Mouse (Mus musculus) embryonic facial prominence, embryonic 15.5 days (tissue): Measurements from ENCODE around the gene Lkaaear1. TPM values are rescaled to one million over a fixed set of nuclear protein-coding genes. Genes with fewer than 3 reads are reported as not detected.

Experiments
- ATAC-seq: fragments of 200-750 bp; cut with Nextera tagmentation; 2 replicates; pipeline ENCODE4 v1.8.0; 2017; ENCODE audit warnings: low read depth, moderate TSS enrichment; ENCODE audit not compliant: insufficient number of reproducible peaks, low FRiP score, low TSS enrichment
- H3K27ac ChIP-seq: fragments of 300-500 bp; sonication (generic); replicated peaks from 2 replicates; pipeline ENCODE4 v1.5.1; 2015; ENCODE audit warnings: mild to moderate bottlenecking, inconsistent platforms
- H3K27me3 ChIP-seq: fragments of 300-500 bp; sonication (generic); 2 replicates; pipeline ENCODE4 v1.6.1; 2015; ENCODE audit warnings: inconsistent platforms
- H3K36me3 ChIP-seq: fragments of 300-500 bp; sonication (generic); 2 replicates; pipeline ENCODE4 v1.6.1; 2015; ENCODE audit warnings: mild to moderate bottlenecking, inconsistent platforms
- H3K4me1 ChIP-seq: fragments of 300-500 bp; sonication (generic); 2 replicates; pipeline ENCODE4 v1.6.1; 2015; ENCODE audit warnings: inconsistent platforms
- H3K4me2 ChIP-seq: fragments of 300-500 bp; sonication (generic); replicated peaks from 2 replicates; pipeline ENCODE4 v1.6.1; 2015; ENCODE audit warnings: mild to moderate bottlenecking, inconsistent platforms
- H3K4me3 ChIP-seq: fragments of 300-500 bp; sonication (generic); replicated peaks from 2 replicates; pipeline ENCODE4 v1.5.1; 2015; ENCODE audit warnings: mild to moderate bottlenecking, inconsistent platforms
- H3K9ac ChIP-seq: fragments of 300-500 bp; sonication (generic); 2 replicates; pipeline ENCODE4 v1.6.1; 2015; ENCODE audit warnings: inconsistent platforms
- H3K9me3 ChIP-seq: fragments of 300-500 bp; sonication (generic); replicated peaks from 2 replicates; pipeline ENCODE4 v1.6.1; 2016; ENCODE audit warnings: inconsistent platforms
- WGBS: fragments of 180-500 bp; shearing (Covaris S2); methylation state at CpG from one replicate; pipeline ENCODE4 v1.1.7; 2015; 5-methylcytosine and 5-hydroxymethylcytosine counted together
- polyA plus RNA-seq: library from polyadenylated mRNA; unstranded; fragments of >200 nt; fragmentation: Nextera tagmentation; extraction: Ambion mirVana; gene quantifications from 2 replicates; pipeline ENCODE4 v1.2.1, GENCODE M21; 2015

The Lkaaear1 gene
- polyA plus RNA-seq, 1 experiment from 2014 or later: not detected

DNA sequence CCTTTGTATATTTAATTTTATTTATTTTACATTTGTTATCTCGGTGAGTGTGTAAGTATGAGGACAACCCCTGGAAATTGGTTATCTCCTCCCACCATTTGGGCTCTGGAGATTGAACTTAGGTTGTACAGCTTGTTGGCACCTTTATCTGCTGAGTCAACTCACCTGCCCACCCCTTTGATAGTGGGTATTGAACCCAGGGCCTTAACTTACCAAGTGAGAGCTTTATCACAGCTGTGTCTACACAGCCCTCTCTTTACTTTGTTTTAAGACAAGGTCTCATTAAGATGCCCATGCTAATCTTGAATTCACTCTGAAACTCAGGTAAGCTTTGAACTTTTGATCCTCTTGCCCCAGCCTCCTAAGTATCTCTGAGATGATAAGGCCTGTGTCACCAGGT lies 16.3 kb downstream of the Lkaaear1 start:
- 88% methylated on average over 1 of the region's 1 CpGs for WGBS
- H3K4me3 ChIP-seq: no peak overlapping the region
- no peak overlapping the region for H3K27ac ChIP-seq
- no peak for ATAC-seq
- H3K36me3 ChIP-seq: peaks cover 12% of the 10 kb centered on the region
- H3K9ac ChIP-seq: no peak overlapping the region
- H3K4me2 ChIP-seq: no peak overlapping the region
- peaks cover 20% of the 10 kb centered on the region for H3K4me1 ChIP-seq
- no peaks in the 10 kb centered on the region for H3K27me3 ChIP-seq
- no peaks in the 10 kb centered on the region for H3K9me3 ChIP-seq

GRCm38 (mm10) chr2:181680716-181681117 lies 17.5 kb downstream of the Lkaaear1 start:
- Histone ChIP-seq H3K27ac (peak overlapping the region; percentile 48; the same call in 1 of the 2 replicates), H3K4me3 (peak overlapping the region; percentile 74), H3K27me3 (no peaks in the 10 kb centered on the region), H3K4me2 (peak overlapping the region; percentile 88), H3K9me3 (no peaks in the 10 kb centered on the region), H3K36me3 (no peaks in the 10 kb centered on the region), H3K9ac (peak overlapping the region; percentile 80), H3K4me1 (peaks cover 21% of the 10 kb centered on the region)
- WGBS: 10% methylated on average over 7 of the region's 7 CpGs
- peak; percentile 40; the same call in 1 of the 2 replicates for ATAC-seq

- no peaks in the 10 kb centered on the region for H3K36me3 ChIP-seq
- peaks cover 26% of the 10 kb centered on the region for H3K4me1 ChIP-seq
- under 1% methylated on average over 69 of the region's 69 CpGs for WGBS
- peak within 1 kb of the TSS; percentile 48; the same call in 1 of the 2 replicates for H3K27ac ChIP-seq
- H3K4me3 ChIP-seq: peak within 1 kb of the TSS; percentile 74
- no peaks in the 10 kb centered on the region for H3K9me3 ChIP-seq
- H3K9ac ChIP-seq: peak within 1 kb of the TSS; percentile 80
- H3K27me3 ChIP-seq: no peaks in the 10 kb centered on the region
- ATAC-seq: peak; percentile 32; the same call in 1 of the 2 replicates
- H3K4me2 ChIP-seq: peak within 1 kb of the TSS; percentile 88
Observed at GRCm38 (mm10) chr2:181679951-181680715, 18.1 kb downstream of the Lkaaear1 start, which contains the start of gene Tcea2. Gene Tcea2 (plus strand): TSS chr2:181680310.

- H3K4me1 ChIP-seq: peaks cover 40% of the 10 kb centered on the region
- no peaks in the 10 kb centered on the region for H3K9me3 ChIP-seq
- H3K36me3 ChIP-seq: no peaks in the 10 kb centered on the region
- no peak overlapping the region for H3K9ac ChIP-seq
- WGBS: 51% methylated on average over 1 of the region's 1 CpGs
- no peaks in the 10 kb centered on the region; the same call in 1 of the 2 replicates for H3K27me3 ChIP-seq
- H3K4me2 ChIP-seq: no peak overlapping the region
- ATAC-seq: peak; percentile 63
- H3K4me3 ChIP-seq: no peak overlapping the region
- no peak overlapping the region for H3K27ac ChIP-seq
Observed at GRCm38 (mm10) chr2:181678780-181679179, 19.5 kb downstream of the Lkaaear1 start.

- H3K36me3 ChIP-seq: no peaks in the 10 kb centered on the region
- ATAC-seq: no peak
Observed at GRCm38 (mm10) chr2:181677755-181678098, 20.5 kb downstream of the Lkaaear1 start.

GRCm38 (mm10) chr2:181677096-181677754 lies 21.0 kb downstream of the Lkaaear1 start:
- no peak overlapping the region for H3K9ac ChIP-seq

More at GRCm38 (mm10) chr2:181677755-181678098, 20.5 kb downstream of the Lkaaear1 start:
- H3K9me3 ChIP-seq: no peaks in the 10 kb centered on the region
- no peak overlapping the region for H3K4me2 ChIP-seq
- H3K4me3 ChIP-seq: no peak overlapping the region
- peaks cover 49% of the 10 kb centered on the region for H3K4me1 ChIP-seq
- H3K9ac ChIP-seq: no peak overlapping the region
- peaks cover 8% of the 10 kb centered on the region for H3K27me3 ChIP-seq
- 55% methylated on average over 3 of the region's 3 CpGs for WGBS
- H3K27ac ChIP-seq: peak overlapping the region; percentile 23

DNA sequence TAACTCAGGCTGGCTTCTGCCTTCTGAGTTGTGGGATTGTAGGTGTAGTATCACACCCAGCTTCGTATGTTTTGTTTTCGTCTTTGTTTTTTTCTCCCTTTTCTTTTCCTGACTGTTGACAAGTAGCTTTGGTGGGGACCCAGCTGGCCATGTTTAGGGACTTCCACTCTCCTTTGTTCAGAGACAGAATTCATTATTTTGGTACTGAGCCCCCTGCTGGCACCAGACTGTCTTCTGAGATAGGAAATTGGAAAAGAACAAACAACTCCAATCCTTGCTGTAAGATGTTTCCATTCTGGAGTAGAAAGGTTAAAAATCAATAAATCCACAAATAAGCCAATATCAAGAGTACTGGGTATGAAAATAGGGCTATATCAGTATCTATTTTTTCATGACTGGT lies 21.8 kb downstream of the Lkaaear1 start:
- H3K4me3 ChIP-seq: no peak overlapping the region
- no peaks in the 10 kb centered on the region for H3K36me3 ChIP-seq
- peak overlapping the region; percentile 13; the same call in 1 of the 2 replicates for H3K27ac ChIP-seq
- peaks cover 59% of the 10 kb centered on the region for H3K4me1 ChIP-seq
- H3K27me3 ChIP-seq: peaks cover 21% of the 10 kb centered on the region
- no peak for ATAC-seq
- H3K9ac ChIP-seq: no peak overlapping the region
- WGBS: 57% methylated on average over 2 of the region's 2 CpGs
- no peaks in the 10 kb centered on the region for H3K9me3 ChIP-seq
- H3K4me2 ChIP-seq: no peak overlapping the region

More at GRCm38 (mm10) chr2:181677096-181677754, 21.0 kb downstream of the Lkaaear1 start:
- no peaks in the 10 kb centered on the region for H3K9me3 ChIP-seq
- peaks cover 13% of the 10 kb centered on the region for H3K27me3 ChIP-seq
- WGBS: 57% methylated on average over 5 of the region's 5 CpGs
- peaks cover 53% of the 10 kb centered on the region for H3K4me1 ChIP-seq
- ATAC-seq: no peak
- H3K4me3 ChIP-seq: no peak overlapping the region
- H3K27ac ChIP-seq: peak overlapping the region; percentile 23
- no peaks in the 10 kb centered on the region for H3K36me3 ChIP-seq
- no peak overlapping the region for H3K4me2 ChIP-seq

- H3K9me3 ChIP-seq: no peaks in the 10 kb centered on the region
- no peak overlapping the region for H3K27ac ChIP-seq
- H3K36me3 ChIP-seq: no peaks in the 10 kb centered on the region
- peak overlapping the region; percentile 28 for H3K4me2 ChIP-seq
- H3K9ac ChIP-seq: no peak overlapping the region
- peaks cover 59% of the 10 kb centered on the region for H3K4me1 ChIP-seq
- ATAC-seq: no peak
- no peak overlapping the region for H3K4me3 ChIP-seq
- peaks cover 31% of the 10 kb centered on the region for H3K27me3 ChIP-seq
- WGBS: 15% methylated on average over 14 of the region's 14 CpGs
Observed at GRCm38 (mm10) chr2:181675454-181675853, 22.8 kb downstream of the Lkaaear1 start.

GRCm38 (mm10) chr2:181674934-181675333 lies 23.3 kb downstream of the Lkaaear1 start:
- H3K4me2 ChIP-seq: no peak overlapping the region
- no peak overlapping the region for H3K27ac ChIP-seq
- H3K27me3 ChIP-seq: peaks cover 36% of the 10 kb centered on the region
- H3K9ac ChIP-seq: no peak overlapping the region
- ATAC-seq: no peak
- no peaks in the 10 kb centered on the region for H3K36me3 ChIP-seq
- no peak overlapping the region for H3K4me3 ChIP-seq
- H3K9me3 ChIP-seq: no peaks in the 10 kb centered on the region
- WGBS: 84% methylated on average over 4 of the region's 4 CpGs
- peaks cover 65% of the 10 kb centered on the region for H3K4me1 ChIP-seq

DNA sequence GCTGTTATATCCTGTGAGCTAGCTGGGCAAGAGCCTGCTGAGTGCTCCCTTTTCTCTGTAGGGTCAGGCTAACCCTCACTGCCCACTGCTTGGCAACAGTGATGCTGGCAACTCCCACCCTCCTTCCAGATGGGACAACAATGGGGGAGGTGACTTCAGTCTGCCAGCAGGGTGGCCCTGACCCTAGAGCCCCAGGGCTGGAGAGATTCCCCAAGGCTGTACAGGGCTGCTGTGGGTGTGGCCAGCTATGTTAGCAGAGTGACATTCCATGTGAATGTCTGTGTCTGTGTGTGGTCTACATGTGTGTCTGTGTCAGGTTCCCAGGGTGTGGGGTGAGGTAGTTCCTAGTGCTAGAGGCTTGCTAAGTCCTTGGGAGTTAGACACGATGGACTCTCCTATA lies 24.7 kb downstream of the Lkaaear1 start:
- peaks cover 56% of the 10 kb centered on the region for H3K4me1 ChIP-seq
- H3K27me3 ChIP-seq: peaks cover 46% of the 10 kb centered on the region
- no peaks in the 10 kb centered on the region; the same call in 1 of the 2 replicates for H3K36me3 ChIP-seq
- H3K27ac ChIP-seq: peak overlapping the region; percentile 76
- H3K9me3 ChIP-seq: no peaks in the 10 kb centered on the region
- WGBS: 29% methylated on average over 1 of the region's 1 CpGs
- H3K9ac ChIP-seq: no peak overlapping the region
- ATAC-seq: no peak
- H3K4me3 ChIP-seq: no peak overlapping the region
- H3K4me2 ChIP-seq: no peak overlapping the region

DNA sequence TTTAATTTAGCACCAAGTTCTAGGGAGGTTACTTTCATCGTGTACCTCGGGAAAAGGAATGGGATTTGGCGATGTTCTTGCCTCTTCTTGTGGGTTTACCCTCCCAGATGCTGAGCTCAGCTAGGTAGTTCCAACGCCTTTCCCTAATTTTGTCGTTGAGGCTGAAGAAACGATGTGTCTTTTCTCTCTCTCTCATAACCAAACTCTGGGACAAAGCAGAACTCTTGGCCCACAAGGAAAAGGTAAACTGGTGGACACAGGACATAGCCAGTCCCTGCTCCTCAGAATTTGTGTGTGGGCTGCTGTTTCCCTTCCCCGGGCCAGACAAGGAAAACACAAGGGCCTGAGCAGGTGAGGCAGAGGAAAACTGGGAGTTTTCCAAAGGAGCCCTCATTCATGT lies 26.3 kb downstream of the Lkaaear1 start:
- peaks cover 56% of the 10 kb centered on the region for H3K4me1 ChIP-seq
- H3K27me3 ChIP-seq: peaks cover 46% of the 10 kb centered on the region
- 18% methylated on average over 7 of the region's 7 CpGs for WGBS
- peak overlapping the region; percentile 85 for H3K4me2 ChIP-seq
- no peak overlapping the region for H3K27ac ChIP-seq
- no peaks in the 10 kb centered on the region; the same call in 1 of the 2 replicates for H3K36me3 ChIP-seq
- H3K9ac ChIP-seq: 0 out of 2 replicates have a peak overlapping the region, but pooled peaks have one; percentile 28
- H3K9me3 ChIP-seq: no peaks in the 10 kb centered on the region
- no peak for ATAC-seq
- peak overlapping the region; percentile 57 for H3K4me3 ChIP-seq
